Mouse (Mus musculus) liver, adult 2 months (tissue): Measurements from ENCODE around the gene Gm42906.

Source experiments
- CTCF ChIP-seq: fragments of 200-500 bp; IDR thresholded peaks from 2 replicates; pipeline ENCODE4 v1.5.1; 2011; ENCODE audit warnings: low read depth, low read length, control low read depth
- POLR2A ChIP-seq: fragments of 200-500 bp; IDR thresholded peaks from 2 replicates; pipeline ENCODE4 v1.6.1; 2011; ENCODE audit warnings: low read length, control low read depth; ENCODE audit not compliant: insufficient read depth; ENCODE audit errors: extremely low read depth

- TF ChIP-seq CTCF (no peak), POLR2A (no peak)
These were observed 404.5 kb downstream of the Gm42906 start for GRCm38 (mm10) chr5:151023461-151023860.
